Mouse (Mus musculus) inflammation-experienced regulatory T-cells (primary cell): Measurements from ENCODE around the gene Gm17027. TPM values are rescaled to one million over a fixed set of nuclear protein-coding genes. Genes with fewer than 3 reads are reported as not detected.

ENCODE experiments used
- polyA plus RNA-seq, 2 experiments: library from polyadenylated mRNA; unstranded; fragments of 100-300 nt; shearing (Covaris generic); gene quantifications; one replicate each; pipeline ENCODE4 v1.2.1; 2017

The Gm17027 gene
- not detected for polyA plus RNA-seq

GRCm38 (mm10) chr14:42162522-42162921, at the start of gene Gm17027:
Gene Gm17027, minus strand, starts transcription at chr14:42162622.

GRCm38 (mm10) chr14:42190691-42191090, 28.3 kb upstream of the Gm17027 start, which contains the start of gene Gm3573:
Gene Gm3573, minus strand, starts transcription at chr14:42190791.

GRCm38 (mm10) chr14:42117269-42117668, 45.2 kb downstream of the Gm17027 start, which contains the start of gene Gm7951:
Gene Gm7951, minus strand, starts transcription at chr14:42117369.

Other genes starting within 250 kb of the Gm17027 start
- gene 1700049E17Rik1, start 237.7 kb downstream of the Gm17027 start, polyA plus RNA-seq: not detected
- 1 to 10 TPM in 1 of 2 experiments, under 1 TPM in 1; 0.28 to 1.6 TPM for gene 1700024B05Rik, start 218.6 kb downstream of the Gm17027 start, polyA plus RNA-seq
- gene Gm6401, start 194.7 kb downstream of the Gm17027 start, polyA plus RNA-seq: not detected
- not detected for gene Gm3543, start 179.3 kb downstream of the Gm17027 start, polyA plus RNA-seq
- under 1 TPM in 1 of 2 experiments, not detected in 1; 0.28 TPM for gene Gm7951, start 45.3 kb downstream of the Gm17027 start, polyA plus RNA-seq
- not detected for gene Gm3573, start 28.2 kb upstream of the Gm17027 start, polyA plus RNA-seq
- not detected for gene Gm17026, start 97.4 kb upstream of the Gm17027 start, polyA plus RNA-seq
- gene Gm9611, start 134.7 kb upstream of the Gm17027 start, polyA plus RNA-seq: 1 to 10 TPM in 1 of 2 experiments, not detected in 1; 1.3 TPM
- gene Gm7995, start 147.6 kb upstream of the Gm17027 start, polyA plus RNA-seq: not detected